ENCODE assay signal across 9 mouse cellular contexts in the genomic region with DNA sequence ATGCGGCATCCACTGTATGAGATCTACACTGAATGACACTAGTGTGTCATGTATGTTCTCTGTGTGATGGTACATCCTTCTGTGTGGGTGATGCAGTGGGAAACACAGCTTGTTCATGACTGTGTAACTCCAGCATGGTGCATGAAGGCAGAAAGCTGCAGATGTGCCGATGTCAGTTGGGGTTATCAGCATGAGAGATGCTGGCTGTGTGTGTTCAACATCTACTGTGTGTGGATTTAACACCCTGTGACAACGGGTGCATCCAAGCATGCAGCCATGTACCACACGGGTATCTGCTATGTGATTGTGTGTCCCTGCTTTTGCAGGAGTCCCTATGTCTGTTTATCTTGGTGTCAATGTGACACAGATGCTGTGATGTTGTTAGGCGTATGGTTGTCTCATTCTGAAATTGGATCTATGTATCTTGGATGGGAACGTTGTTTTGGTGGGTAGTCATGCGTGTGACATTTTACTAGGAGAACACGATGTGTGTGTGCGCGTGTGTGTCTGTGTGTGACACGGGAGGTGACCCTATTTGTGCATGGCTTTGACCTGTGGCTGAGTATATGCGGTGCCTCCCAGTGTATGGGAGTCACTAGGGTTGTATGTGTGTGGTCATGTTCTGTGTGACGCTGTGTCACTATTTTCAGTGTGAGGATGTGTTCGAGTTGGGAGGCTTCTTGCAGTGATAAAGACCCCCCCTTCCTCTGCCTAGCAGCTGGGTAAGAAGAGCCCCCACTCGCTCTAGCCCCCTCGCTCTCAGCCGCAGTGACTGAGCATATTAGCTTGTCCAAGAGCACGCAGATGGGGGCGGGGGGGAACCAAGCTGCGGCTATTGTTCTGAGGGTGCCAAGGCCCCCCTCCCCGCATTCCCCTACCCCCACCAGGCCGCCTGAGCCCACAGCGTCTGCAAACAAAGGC. TPM values are rescaled to one million over a fixed set of nuclear protein-coding genes. Genes with fewer than 3 reads are reported as not detected.
A peak's percentile ranks its signal among the peaks of the same experiment; 100 is the strongest.
DNase-seq lines count a peak whose midpoint lies in the region; ATAC-seq and TF ChIP-seq lines count a peak whose summit lies in the region.
"Had no signal": no experiment of that assay in that cellular context is flagged by ENCODE, and none has a peak within 500 bp of the region (broad histone marks: within the 10 kb centered on the region; RNA-seq: fewer than 3 reads in every experiment).

No protein-coding gene starts in this region.

- no peaks in the 10 kb centered on the region for H3K36me3 ChIP-seq in kidney, postnatal 0 days (ENCODE audit: insufficient read depth, low read length)
- H3K36me3 ChIP-seq in embryonic facial prominence, embryonic 10.5 days (replicated peaks): no peaks in the 10 kb centered on the region
- no peaks in the 10 kb centered on the region for H3K36me3 ChIP-seq in intestine, embryonic 15.5 days
- H3K36me3 ChIP-seq in neural tube, embryonic 12.5 days: no peaks in the 10 kb centered on the region

- no peak overlapping the region for H3K9ac ChIP-seq in kidney, postnatal 0 days (ENCODE audit: low read depth, low read length)
- H3K9ac ChIP-seq in intestine, embryonic 15.5 days: peak overlapping the region; percentile 18; the same call in 1 of the 2 replicates
- H3K9ac ChIP-seq in neural tube, embryonic 12.5 days: peak overlapping the region; percentile 88

- no peak for ATAC-seq in kidney, postnatal 0 days (replicated peaks; ENCODE audit: low FRiP score, low read depth)
- ATAC-seq in intestine, embryonic 15.5 days: 0 out of 2 replicates have a peak, but pooled peaks have one; percentile 3
- ATAC-seq in neural tube, embryonic 12.5 days (ENCODE audit: low FRiP score, low read depth): peak; percentile 48

- H3K27me3 ChIP-seq in kidney, postnatal 0 days (ENCODE audit: insufficient read depth, low read length): peaks cover 45% of the 10 kb centered on the region
- peaks cover 85% of the 10 kb centered on the region for H3K27me3 ChIP-seq in embryonic facial prominence, embryonic 10.5 days (replicated peaks; ENCODE audit: low read depth, poor library complexity, severe bottlenecking)
- H3K27me3 ChIP-seq in intestine, embryonic 15.5 days (replicated peaks): peaks cover 56% of the 10 kb centered on the region
- peaks cover 47% of the 10 kb centered on the region for H3K27me3 ChIP-seq in neural tube, embryonic 12.5 days (replicated peaks)

- peaks cover 5% of the 10 kb centered on the region; the same call in 1 of the 2 replicates for H3K4me1 ChIP-seq in kidney, postnatal 0 days (replicated peaks; ENCODE audit: insufficient read depth, low read length)
- H3K4me1 ChIP-seq in embryonic facial prominence, embryonic 10.5 days: peaks cover 31% of the 10 kb centered on the region
- peaks cover 13% of the 10 kb centered on the region for H3K4me1 ChIP-seq in intestine, embryonic 15.5 days (replicated peaks)
- peaks cover 33% of the 10 kb centered on the region for H3K4me1 ChIP-seq in neural tube, embryonic 12.5 days

- H3K9me3 ChIP-seq in kidney, postnatal 0 days (replicated peaks; ENCODE audit: low read length): no peaks in the 10 kb centered on the region
- H3K9me3 ChIP-seq in embryonic facial prominence, embryonic 10.5 days: no peaks in the 10 kb centered on the region
- no peaks in the 10 kb centered on the region for H3K9me3 ChIP-seq in intestine, embryonic 15.5 days
- H3K9me3 ChIP-seq in neural tube, embryonic 12.5 days: no peaks in the 10 kb centered on the region

- 21% methylated on average over 22 of the region's 23 CpGs for WGBS in kidney, postnatal 0 days
- 24% methylated on average over 23 of the region's 23 CpGs for WGBS in embryonic facial prominence, embryonic 10.5 days
- WGBS in intestine, embryonic 15.5 days: 26% methylated on average over 23 of the region's 23 CpGs
- 19% methylated on average over 23 of the region's 23 CpGs for WGBS in neural tube, embryonic 12.5 days

- peak overlapping the region; percentile 33; the same call in 1 of the 2 replicates for H3K4me3 ChIP-seq in kidney, postnatal 0 days (replicated peaks; ENCODE audit: low read depth, low read length)
- H3K4me3 ChIP-seq in embryonic facial prominence, embryonic 10.5 days: peak overlapping the region; percentile 62
- peak overlapping the region; percentile 43 for H3K4me3 ChIP-seq in intestine, embryonic 15.5 days (replicated peaks)
- H3K4me3 ChIP-seq in neural tube, embryonic 12.5 days: peak overlapping the region; percentile 69

- no peak for DNase-seq in kidney, postnatal 0 days (ENCODE audit: low spot score)
- no peak for DNase-seq in kidney, adult 11 months
- no peak for DNase-seq in embryonic facial prominence, embryonic 10.5 days (ENCODE audit: low spot score)
- no peak for DNase-seq in frontal cortex, postnatal 14 days (ENCODE audit: low spot score in 2 of 2)
- no peak for DNase-seq in left cerebral cortex, postnatal 14 days (ENCODE audit: low spot score in 2 of 2)
- no peak for DNase-seq in lung, postnatal 36 days

- TF ChIP-seq CTCF in kidney, postnatal 0 days (IDR thresholded peaks at IDR 0.05; ENCODE audit: low read depth): no peak

- H3K27ac ChIP-seq in kidney, postnatal 0 days: no peak overlapping the region
- peak overlapping the region; percentile 48 for H3K27ac ChIP-seq in embryonic facial prominence, embryonic 10.5 days (replicated peaks)
- H3K27ac ChIP-seq in intestine, embryonic 15.5 days: no peak overlapping the region
- peak overlapping the region; percentile 75 for H3K27ac ChIP-seq in neural tube, embryonic 12.5 days

- intact Hi-C loops in left cerebral cortex, postnatal 14 days (cut with DNase I): no loop called here

- H3K4me2 ChIP-seq in kidney, postnatal 0 days (ENCODE audit: low read length): peak overlapping the region; percentile 67
- H3K4me2 ChIP-seq in intestine, embryonic 15.5 days (replicated peaks): peak overlapping the region; percentile 85
- H3K4me2 ChIP-seq in neural tube, embryonic 12.5 days (replicated peaks): peak overlapping the region; percentile 80

RNA-seq across cellular contexts. Expression of a gene that starts 0.9 kb away (rescaled TPM):
- 0.04 and 0.08 TPM in 2 replicates for polyA plus RNA-seq in kidney, postnatal 0 days (2015; fragmentation: Nextera tagmentation; extraction: Ambion mirVana)
- polyA plus RNA-seq in embryonic facial prominence, embryonic 10.5 days (2016; fragmentation: Nextera tagmentation; extraction: Ambion mirVana): 2.3 and 3.4 TPM in 2 replicates
- polyA plus RNA-seq in intestine, embryonic 15.5 days (2015; fragmentation: Nextera tagmentation; extraction: Ambion mirVana): 1.6 TPM in 2 replicates
- 43.0 and 44.9 TPM in 2 replicates for polyA plus RNA-seq in neural tube, embryonic 12.5 days (2016; fragmentation: Nextera tagmentation; extraction: Ambion mirVana)
- 100 to 1,000 TPM; 139 to 146 TPM for total RNA-seq in left cerebral cortex, postnatal 14 days (2021)

RNA-seq across cellular contexts. Expression of a gene that starts 10.5 kb away (rescaled TPM):
- polyA plus RNA-seq in kidney, postnatal 0 days (2015; fragmentation: Nextera tagmentation; extraction: Ambion mirVana): 0.09 TPM in 1 of 2 replicates, not detected in the other
- polyA plus RNA-seq in embryonic facial prominence, embryonic 10.5 days (2016; fragmentation: Nextera tagmentation; extraction: Ambion mirVana): 0.36 and 0.91 TPM in 2 replicates
- polyA plus RNA-seq in intestine, embryonic 15.5 days (2015; fragmentation: Nextera tagmentation; extraction: Ambion mirVana): 0.31 and 0.51 TPM in 2 replicates
- polyA plus RNA-seq in neural tube, embryonic 12.5 days (2016; fragmentation: Nextera tagmentation; extraction: Ambion mirVana): 0.93 and 1.1 TPM in 2 replicates
- total RNA-seq in left cerebral cortex, postnatal 14 days (2021): 1 to 10 TPM; 1.6 to 2.1 TPM
- polyA plus RNA-seq: gonadal fat pad, adult 2 months had no signal

RNA-seq across cellular contexts. Expression of a gene that starts 27.9 kb away (rescaled TPM):
- 12.3 and 13.2 TPM in 2 replicates for polyA plus RNA-seq in kidney, postnatal 0 days (2015; fragmentation: Nextera tagmentation; extraction: Ambion mirVana)
- polyA plus RNA-seq in embryonic facial prominence, embryonic 10.5 days (2016; fragmentation: Nextera tagmentation; extraction: Ambion mirVana): 6.1 and 10.1 TPM in 2 replicates
- polyA plus RNA-seq in intestine, embryonic 15.5 days (2015; fragmentation: Nextera tagmentation; extraction: Ambion mirVana): 8.7 and 10.2 TPM in 2 replicates
- polyA plus RNA-seq in neural tube, embryonic 12.5 days (2016; fragmentation: Nextera tagmentation; extraction: Ambion mirVana): 5.2 and 6.5 TPM in 2 replicates
- total RNA-seq in left cerebral cortex, postnatal 14 days (2021): 1 to 10 TPM; 2.9 TPM

RNA-seq across cellular contexts. Expression of a gene that starts 32.9 kb away (rescaled TPM):
- not detected in 2 replicates for polyA plus RNA-seq in kidney, postnatal 0 days (2015; fragmentation: Nextera tagmentation; extraction: Ambion mirVana)
- polyA plus RNA-seq in embryonic facial prominence, embryonic 10.5 days (2016; fragmentation: Nextera tagmentation; extraction: Ambion mirVana): not detected in 2 replicates
- polyA plus RNA-seq in intestine, embryonic 15.5 days (2015; fragmentation: Nextera tagmentation; extraction: Ambion mirVana): not detected in 2 replicates
- not detected in 2 replicates for polyA plus RNA-seq in neural tube, embryonic 12.5 days (2016; fragmentation: Nextera tagmentation; extraction: Ambion mirVana)
- not detected for total RNA-seq in left cerebral cortex, postnatal 14 days (2021)

RNA-seq across cellular contexts. Expression of a gene that starts 33.1 kb away (rescaled TPM):
- 729 and 747 TPM in 2 replicates for polyA plus RNA-seq in kidney, postnatal 0 days (2015; fragmentation: Nextera tagmentation; extraction: Ambion mirVana)
- polyA plus RNA-seq in embryonic facial prominence, embryonic 10.5 days (2016; fragmentation: Nextera tagmentation; extraction: Ambion mirVana): 1,193 and 1,272 TPM in 2 replicates
- polyA plus RNA-seq in intestine, embryonic 15.5 days (2015; fragmentation: Nextera tagmentation; extraction: Ambion mirVana): 581 and 615 TPM in 2 replicates
- polyA plus RNA-seq in neural tube, embryonic 12.5 days (2016; fragmentation: Nextera tagmentation; extraction: Ambion mirVana): 1,247 and 1,331 TPM in 2 replicates
- total RNA-seq in left cerebral cortex, postnatal 14 days (2021): 100 to 1,000 TPM; 402 to 429 TPM

Comparison
In these comparisons a context has a peak if more than half of its experiments do, and no peak if none do; other contexts are left out.
1. H3K27ac ChIP-seq: peak in embryonic facial prominence, embryonic 10.5 days (single experiment) and neural tube, embryonic 12.5 days (single experiment); none in kidney, postnatal 0 days (single experiment) and intestine, embryonic 15.5 days (single experiment).
2. Peak in every context shown above with its lines, with median percentiles within 50 percentile points of each other: H3K4me2 ChIP-seq and H3K4me3 ChIP-seq.